Mouse (Mus musculus): ENCODE results near the gene Capn9. TPM values are rescaled to one million over a fixed set of nuclear protein-coding genes. Genes with fewer than 3 reads are reported as not detected.

Capn9 gene
- not detected in 2 replicates for polyA plus RNA-seq (2012; rRNA removed)

GRCm38 (mm10) chr8:124575811-124576210 lies at the start of gene Capn9:
Capn9 (plus strand) TSS chr8:124576111.

GRCm38 (mm10) chr8:124569593-124569992 lies 6.3 kb upstream of the Capn9 start, which contains the start of gene Agt:
Agt (minus strand) TSS chr8:124569706.

GRCm38 (mm10) chr8:124663112-124663873 lies 87.4 kb downstream of the Capn9 start, which contains the start of gene 2310022B05Rik:
2310022B05Rik (minus strand) TSS chr8:124663369.

Other genes starting within 250 kb of the Capn9 start
- gene Pgbd5, start 136.5 kb upstream of the Capn9 start, polyA plus RNA-seq (2012; rRNA removed), result 0.15 TPM in 2 replicates
- gene Cog2, start 55.3 kb upstream of the Capn9 start, polyA plus RNA-seq (2012; rRNA removed), result 9.2 and 10.3 TPM in 2 replicates
- 57.7 and 62.4 TPM in 2 replicates for gene Agt, start 6.4 kb upstream of the Capn9 start, polyA plus RNA-seq (2012; rRNA removed)
- gene 2310022B05Rik, start 87.3 kb downstream of the Capn9 start, polyA plus RNA-seq (2012; rRNA removed), result 7.4 and 8.9 TPM in 2 replicates
- 9.2 and 11.2 TPM in 2 replicates for gene Ttc13, start 145.9 kb downstream of the Capn9 start, polyA plus RNA-seq (2012; rRNA removed)
- 5.1 and 6.4 TPM in 2 replicates for gene Arv1, start 146.0 kb downstream of the Capn9 start, polyA plus RNA-seq (2012; rRNA removed)
- gene Fam89a, start 175.7 kb downstream of the Capn9 start, polyA plus RNA-seq (2012; rRNA removed), result 1.5 and 1.9 TPM in 2 replicates
- gene Trim67, start 217.0 kb downstream of the Capn9 start, polyA plus RNA-seq (2012; rRNA removed), result 0.03 TPM in 2 replicates